Mouse (Mus musculus) mesoderm, embryonic 11.5 days (tissue): ENCODE measurements around the gene Rpgrip1.

Experiments used
- DNase-seq: peaks from one replicate; pipeline ENCODE4 v3.0.0-alpha.2; 2012; ENCODE audit warnings: low read depth, low spot score

Rpgrip1 gene

GRCm38 (mm10) chr14:52118823-52119608 is 8.5 kb downstream of the Rpgrip1 start:
- peak; percentile 71 for DNase-seq

- DNase-seq: no peak
These were observed 9.7 kb downstream of the Rpgrip1 start for GRCm38 (mm10) chr14:52120169-52120568.

- DNase-seq: peak; percentile 74
These were observed 13.4 kb downstream of the Rpgrip1 start for GRCm38 (mm10) chr14:52123918-52124317.

GRCm38 (mm10) chr14:52124636-52125035 is 14.1 kb downstream of the Rpgrip1 start:
- no peak for DNase-seq

GRCm38 (mm10) chr14:52133584-52133983 is 23.1 kb downstream of the Rpgrip1 start:
- DNase-seq: no peak

GRCm38 (mm10) chr14:52140577-52141444 is 30.3 kb downstream of the Rpgrip1 start:
- DNase-seq: no peak

GRCm38 (mm10) chr14:52141445-52142127 is 31.1 kb downstream of the Rpgrip1 start:
- no peak for DNase-seq

- no peak for DNase-seq
These were observed 33.7 kb downstream of the Rpgrip1 start for GRCm38 (mm10) chr14:52144165-52144564.

GRCm38 (mm10) chr14:52146540-52146939 is 36.0 kb downstream of the Rpgrip1 start:
- DNase-seq: no peak

- no peak for DNase-seq
These were observed 39.4 kb downstream of the Rpgrip1 start for GRCm38 (mm10) chr14:52149888-52150287.

GRCm38 (mm10) chr14:52152179-52152578 is 41.7 kb downstream of the Rpgrip1 start:
- no peak for DNase-seq

GRCm38 (mm10) chr14:52152613-52153012 is 42.1 kb downstream of the Rpgrip1 start:
- no peak for DNase-seq

- no peak for DNase-seq
These were observed 44.5 kb downstream of the Rpgrip1 start for GRCm38 (mm10) chr14:52155008-52155407.

GRCm38 (mm10) chr14:52160911-52161310 is 50.4 kb downstream of the Rpgrip1 start:
- no peak for DNase-seq

- DNase-seq: no peak
These were observed 56.1 kb downstream of the Rpgrip1 start for GRCm38 (mm10) chr14:52166571-52166970.

GRCm38 (mm10) chr14:52188788-52189187 is 78.3 kb downstream of the Rpgrip1 start:
- DNase-seq: no peak

- no peak for DNase-seq
These were observed 79.0 kb downstream of the Rpgrip1 start for GRCm38 (mm10) chr14:52189519-52189918.

- DNase-seq: peak; percentile 59
These were observed 80.3 kb downstream of the Rpgrip1 start for GRCm38 (mm10) chr14:52190740-52191359.

GRCm38 (mm10) chr14:52195691-52196090 is 85.2 kb downstream of the Rpgrip1 start:
- peak; percentile 64 for DNase-seq

- peak; percentile 34 for DNase-seq
These were observed 86.0 kb downstream of the Rpgrip1 start for GRCm38 (mm10) chr14:52196230-52197155.
